8 mouse cellular contexts compared by ENCODE assay signal in the genomic region with DNA sequence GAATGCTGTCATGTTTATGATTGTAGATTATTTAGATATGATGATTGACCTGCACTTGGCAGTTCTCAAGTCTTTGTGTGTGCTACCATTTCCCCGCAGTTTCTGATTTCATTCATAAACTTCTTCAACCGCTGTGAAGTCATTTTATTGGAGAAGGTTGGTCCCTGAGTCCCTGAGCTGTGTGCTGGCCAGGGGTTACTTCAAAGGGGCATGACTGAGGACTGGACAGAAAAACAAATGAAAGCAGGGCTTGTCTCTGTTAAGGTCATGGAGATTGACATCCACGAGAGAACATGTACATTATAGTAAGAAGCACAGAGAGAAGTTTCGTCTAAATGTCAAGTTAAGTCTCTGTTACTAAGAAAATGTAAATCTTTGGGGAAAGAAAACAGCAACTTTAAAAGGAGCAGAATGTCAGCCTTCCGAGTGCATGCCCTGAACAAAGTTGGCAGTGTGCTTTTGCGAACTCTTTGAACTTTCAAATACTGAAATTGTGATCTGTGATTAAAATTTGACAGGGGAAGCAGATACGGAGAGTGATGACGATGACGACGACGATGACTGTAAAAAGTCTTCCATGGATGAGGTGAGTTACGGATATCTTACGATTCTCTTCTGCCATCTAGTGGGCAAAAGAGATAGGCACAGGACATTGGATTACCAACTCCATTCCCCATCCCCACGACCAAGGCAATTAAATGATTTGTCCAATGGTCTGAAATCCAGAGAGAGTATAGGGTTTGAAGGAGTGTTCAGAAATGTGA.
DNase-seq lines count a peak whose midpoint lies in the region; ATAC-seq and TF ChIP-seq lines count a peak whose summit lies in the region.

No protein-coding gene starts in this region.

- ATAC-seq in forebrain, embryonic 15.5 days (replicated peaks), result peak; percentile 76
- ATAC-seq in hindbrain, postnatal 0 days, result peak; percentile 58; the same call in 1 of the 2 replicates
- ATAC-seq in megakaryocyte progenitor cell, adult 5-6 weeks (replicated peaks; ENCODE audit: poor library complexity), result peak; percentile 93

- no peak overlapping the region for H3K4me3 ChIP-seq in forebrain, embryonic 15.5 days
- peak overlapping the region; percentile 21; the same call in 1 of the 2 replicates for H3K4me3 ChIP-seq in hindbrain, postnatal 0 days (ENCODE audit: low read length)

- 13% methylated on average over 14 of the region's 14 CpGs for WGBS in forebrain, embryonic 15.5 days
- WGBS in hindbrain, postnatal 0 days, result 9% methylated on average over 14 of the region's 14 CpGs

- peak overlapping the region; percentile 39 for H3K4me2 ChIP-seq in forebrain, embryonic 15.5 days (replicated peaks)
- peak overlapping the region; percentile 58 for H3K4me2 ChIP-seq in hindbrain, postnatal 0 days (ENCODE audit: low read depth, low read length)

- DNase-seq in thymus, postnatal 14 days, result peak; percentile 14
- no peak for DNase-seq in thymus, postnatal 36 days
- peak; percentile 57 to 59 for DNase-seq in cerebellum, adult 18-20 months
- peak; percentile 90 for DNase-seq in hindbrain, postnatal 0 days (ENCODE audit: low spot score)
- DNase-seq in layer of hippocampus, postnatal 14 days (ENCODE audit: low spot score in 2 of 2), result peak; percentile 29 to 83
- DNase-seq in splenic B cell, adult 2 months (ENCODE audit: low read depth, low spot score), result peak; percentile 29

- H3K9me3 ChIP-seq in forebrain, embryonic 15.5 days, result no peaks in the 10 kb centered on the region
- no peaks in the 10 kb centered on the region for H3K9me3 ChIP-seq in hindbrain, postnatal 0 days (ENCODE audit: low read length)

- H3K36me3 ChIP-seq in forebrain, embryonic 15.5 days, result no peaks in the 10 kb centered on the region
- no peaks in the 10 kb centered on the region for H3K36me3 ChIP-seq in hindbrain, postnatal 0 days (ENCODE audit: insufficient read depth, low read length)
- no peaks in the 10 kb centered on the region for H3K36me3 ChIP-seq in splenic B cell, adult 2 months (ENCODE audit: control insufficient read depth, insufficient read depth, low read length, poor library complexity, severe bottlenecking)

- H3K27me3 ChIP-seq in forebrain, embryonic 15.5 days, result no peaks in the 10 kb centered on the region; the same call in 1 of the 2 replicates
- H3K27me3 ChIP-seq in hindbrain, postnatal 0 days (ENCODE audit: insufficient read depth, low read length), result no peaks in the 10 kb centered on the region
- H3K27me3 ChIP-seq in splenic B cell, adult 2 months (ENCODE audit: control insufficient read depth, insufficient read depth, low read length, poor library complexity, severe bottlenecking), result no peaks in the 10 kb centered on the region

- no peak overlapping the region for H3K9ac ChIP-seq in forebrain, embryonic 15.5 days (replicated peaks)
- no peak overlapping the region for H3K9ac ChIP-seq in hindbrain, postnatal 0 days (replicated peaks; ENCODE audit: low read length)

- H3K4me1 ChIP-seq in forebrain, embryonic 15.5 days, result peaks cover 5% of the 10 kb centered on the region; the same call in 1 of the 2 replicates
- no peaks in the 10 kb centered on the region for H3K4me1 ChIP-seq in hindbrain, postnatal 0 days (ENCODE audit: insufficient read depth, low read length)

- H3K27ac ChIP-seq in forebrain, embryonic 15.5 days (replicated peaks), result no peak overlapping the region
- H3K27ac ChIP-seq in hindbrain, postnatal 0 days, result no peak overlapping the region

- TF ChIP-seq CTCF in hindbrain, postnatal 0 days (IDR thresholded peaks at IDR 0.05; ENCODE audit: low read depth), result peak; percentile 90

Comparison
In these comparisons a context has a peak if more than half of its experiments do, and no peak if none do; other contexts are left out.
1. DNase-seq: peak in thymus, postnatal 14 days (single experiment), cerebellum, adult 18-20 months (2 of 2), hindbrain, postnatal 0 days (single experiment), layer of hippocampus, postnatal 14 days (2 of 2) and splenic B cell, adult 2 months (single experiment); none in thymus, postnatal 36 days (0 of 2).
2. Peak in every context shown above with its lines, with median percentiles within 50 percentile points of each other: ATAC-seq.